8 mouse cellular contexts compared by ENCODE assay signal in genomic region chr10:75211807-75212645, GRCm38 (mm10). TPM values are rescaled to one million over a fixed set of nuclear protein-coding genes. Genes with fewer than 3 reads are reported as not detected.
DNase-seq lines count a peak whose midpoint lies in the region; ATAC-seq lines count a peak whose summit lies in the region.

Specc1l (plus strand) TSS chr10:75212073.

- H3K9ac ChIP-seq in heart, embryonic 13.5 days = peak within 1 kb of the TSS; percentile 96
- peak within 1 kb of the TSS; percentile 88 for H3K9ac ChIP-seq in liver, embryonic 12.5 days
- peak within 1 kb of the TSS; percentile 83 for H3K9ac ChIP-seq in stomach, embryonic 15.5 days

- ATAC-seq in erythroid progenitor cell, adult 5-6 weeks (replicated peaks; ENCODE audit: low FRiP score, poor library complexity, severe bottlenecking) = peak; percentile 99
- ATAC-seq in heart, embryonic 13.5 days (ENCODE audit: extremely low read depth, insufficient number of reproducible peaks, low FRiP score, low TSS enrichment) = peak; percentile 99
- ATAC-seq in liver, embryonic 12.5 days = peak; percentile 99
- ATAC-seq in stomach, embryonic 15.5 days (ENCODE audit: insufficient read depth, low FRiP score, low read depth) = peak; percentile 99

- no peaks in the 10 kb centered on the region for H3K27me3 ChIP-seq in heart, embryonic 13.5 days (replicated peaks)
- no peaks in the 10 kb centered on the region for H3K27me3 ChIP-seq in liver, embryonic 12.5 days (replicated peaks)
- no peaks in the 10 kb centered on the region for H3K27me3 ChIP-seq in stomach, embryonic 15.5 days (replicated peaks)

- no peaks in the 10 kb centered on the region for H3K36me3 ChIP-seq in heart, embryonic 13.5 days
- no peaks in the 10 kb centered on the region for H3K36me3 ChIP-seq in liver, embryonic 12.5 days
- H3K36me3 ChIP-seq in stomach, embryonic 15.5 days = no peaks in the 10 kb centered on the region

- peaks cover 15% of the 10 kb centered on the region for H3K4me1 ChIP-seq in heart, embryonic 13.5 days
- peaks cover 20% of the 10 kb centered on the region for H3K4me1 ChIP-seq in liver, embryonic 12.5 days
- H3K4me1 ChIP-seq in stomach, embryonic 15.5 days = no peaks in the 10 kb centered on the region; the same call in 1 of the 2 replicates

- peak within 1 kb of the TSS; percentile 93 for H3K4me2 ChIP-seq in heart, embryonic 13.5 days
- H3K4me2 ChIP-seq in liver, embryonic 12.5 days = peak within 1 kb of the TSS; percentile 74
- H3K4me2 ChIP-seq in stomach, embryonic 15.5 days = peak within 1 kb of the TSS; percentile 73

- H3K9me3 ChIP-seq in heart, embryonic 13.5 days = no peaks in the 10 kb centered on the region
- H3K9me3 ChIP-seq in liver, embryonic 12.5 days (replicated peaks) = no peaks in the 10 kb centered on the region
- H3K9me3 ChIP-seq in stomach, embryonic 15.5 days = no peaks in the 10 kb centered on the region

- peak; percentile 98 for DNase-seq in CD4-positive helper T cell, adult 2 months (ENCODE audit: low read depth, low spot score)
- DNase-seq in brain, embryonic 18.5 days (ENCODE audit: low read depth, low spot score) = peak; percentile 95
- DNase-seq in kidney, postnatal 10 days = peak; percentile 98
- DNase-seq in natural killer cell, adult 2 months (ENCODE audit: low spot score in 2 of 2) = peak; percentile 96 to 97

- WGBS in heart, embryonic 13.5 days = 1% methylated on average over 79 of the region's 80 CpGs
- under 1% methylated on average over 75 of the region's 80 CpGs for WGBS in liver, embryonic 12.5 days (ENCODE audit: insufficient replicate concordance)
- 0% methylated on average over 62 of the region's 80 CpGs for WGBS in stomach, embryonic 15.5 days

- H3K27ac ChIP-seq in heart, embryonic 13.5 days (replicated peaks) = peak within 1 kb of the TSS; percentile 98
- peak within 1 kb of the TSS; percentile 92 for H3K27ac ChIP-seq in liver, embryonic 12.5 days
- H3K27ac ChIP-seq in stomach, embryonic 15.5 days = peak within 1 kb of the TSS; percentile 100

- H3K4me3 ChIP-seq in heart, embryonic 13.5 days = peak within 1 kb of the TSS; percentile 95
- H3K4me3 ChIP-seq in liver, embryonic 12.5 days = peak within 1 kb of the TSS; percentile 73
- H3K4me3 ChIP-seq in stomach, embryonic 15.5 days (replicated peaks) = peak within 1 kb of the TSS; percentile 92

RNA-seq across cellular contexts. Expression of gene Specc1l, which starts in this region (rescaled TPM):
- total RNA-seq in erythroid progenitor cell, adult 5-6 weeks (2015; ENCODE audit: low replicate concordance) = 15.5 and 16.6 TPM in 2 replicates
- total RNA-seq in erythroid progenitor cell, adult 5-6 weeks (2017; ENCODE audit: low replicate concordance) = 23.7 and 24.5 TPM in 2 replicates
- 19.6 and 19.9 TPM in 2 replicates for polyA plus RNA-seq in heart, embryonic 13.5 days (2015; fragmentation: Nextera tagmentation; extraction: Ambion mirVana)
- 13.2 and 13.4 TPM in 2 replicates for polyA plus RNA-seq in liver, embryonic 12.5 days (2016; fragmentation: Nextera tagmentation; extraction: Ambion mirVana)
- 26.7 and 30.0 TPM in 2 replicates for polyA plus RNA-seq in stomach, embryonic 15.5 days (2015; fragmentation: Nextera tagmentation; extraction: Ambion mirVana)

Comparison
In these comparisons a context has a peak if more than half of its experiments do, and no peak if none do; other contexts are left out.
1. Peak in every context shown above with its lines: DNase-seq, ATAC-seq, H3K4me3 ChIP-seq and H3K27ac ChIP-seq.